In genomic region chr4:150112867-150113266, GRCm38 (mm10) we compare ENCODE assay signal across 9 mouse cellular contexts. TPM values are rescaled to one million over a fixed set of nuclear protein-coding genes. Genes with fewer than 3 reads are reported as not detected.
A peak's percentile ranks its signal among the peaks of the same experiment; 100 is the strongest.
DNase-seq lines count a peak whose midpoint lies in the region; ATAC-seq and TF ChIP-seq lines count a peak whose summit lies in the region.
"Had no signal": no experiment of that assay in that cellular context is flagged by ENCODE, and none has a peak within 500 bp of the region (broad histone marks: within the 10 kb centered on the region; RNA-seq: fewer than 3 reads in every experiment).

No protein-coding gene starts in this region.

- no peak overlapping the region for H3K9ac ChIP-seq in heart, embryonic 12.5 days
- H3K9ac ChIP-seq in forebrain, embryonic 15.5 days (replicated peaks), result no peak overlapping the region
- H3K9ac ChIP-seq in limb, embryonic 14.5 days (ENCODE audit: low read depth, low read length, severe bottlenecking), result no peak overlapping the region
- no peak overlapping the region for H3K9ac ChIP-seq in midbrain, embryonic 15.5 days

- no peak overlapping the region for H3K4me3 ChIP-seq in heart, embryonic 12.5 days
- H3K4me3 ChIP-seq in forebrain, embryonic 15.5 days, result no peak overlapping the region
- no peak overlapping the region for H3K4me3 ChIP-seq in limb, embryonic 14.5 days (replicated peaks; ENCODE audit: low read length)
- no peak overlapping the region for H3K4me3 ChIP-seq in midbrain, embryonic 15.5 days

- DNase-seq in heart, adult 8-10 months (ENCODE audit: low spot score), result no peak
- DNase-seq in cerebellum, adult 11-12 months, result peak; percentile 65
- peak; percentile 86 for DNase-seq in kidney, adult 18-20 months
- DNase-seq in limb, embryonic 14.5 days (ENCODE audit: low spot score), result no peak
- DNase-seq in spleen, postnatal 14 days (ENCODE audit: low spot score in 2 of 2), result peak; percentile 30 to 64

- no peak for ATAC-seq in heart, embryonic 12.5 days (ENCODE audit: insufficient number of reproducible peaks, low FRiP score)
- ATAC-seq in forebrain, embryonic 15.5 days (replicated peaks), result no peak
- ATAC-seq in limb, embryonic 14.5 days (ENCODE audit: low FRiP score, low read depth), result no peak
- no peak for ATAC-seq in midbrain, embryonic 15.5 days (replicated peaks)

- H3K4me2 ChIP-seq in heart, embryonic 12.5 days, result peak overlapping the region; percentile 41
- peak overlapping the region; percentile 16; the same call in 1 of the 2 replicates for H3K4me2 ChIP-seq in forebrain, embryonic 15.5 days (replicated peaks)
- 0 out of 2 replicates have a peak overlapping the region, but pooled peaks have one; percentile 29 for H3K4me2 ChIP-seq in limb, embryonic 14.5 days (replicated peaks; ENCODE audit: low read depth, low read length, severe bottlenecking)
- peak overlapping the region; percentile 33 for H3K4me2 ChIP-seq in midbrain, embryonic 15.5 days

- H3K9me3 ChIP-seq in heart, embryonic 12.5 days (replicated peaks), result no peaks in the 10 kb centered on the region
- no peaks in the 10 kb centered on the region for H3K9me3 ChIP-seq in forebrain, embryonic 15.5 days
- H3K9me3 ChIP-seq in limb, embryonic 14.5 days (ENCODE audit: control insufficient read depth, low read length), result no peaks in the 10 kb centered on the region
- no peaks in the 10 kb centered on the region for H3K9me3 ChIP-seq in midbrain, embryonic 15.5 days

- WGBS in heart, embryonic 12.5 days, result 8% methylated on average over 15 of the region's 15 CpGs
- 7% methylated on average over 15 of the region's 15 CpGs for WGBS in forebrain, embryonic 15.5 days
- 15% methylated on average over 15 of the region's 15 CpGs for WGBS in limb, embryonic 14.5 days
- WGBS in midbrain, embryonic 15.5 days, result 4% methylated on average over 15 of the region's 15 CpGs

- peaks cover 8% of the 10 kb centered on the region for H3K4me1 ChIP-seq in heart, embryonic 12.5 days (replicated peaks)
- no peaks in the 10 kb centered on the region for H3K4me1 ChIP-seq in forebrain, embryonic 15.5 days
- no peaks in the 10 kb centered on the region for H3K4me1 ChIP-seq in limb, embryonic 14.5 days (ENCODE audit: control insufficient read depth, insufficient read depth, low read length)
- H3K4me1 ChIP-seq in midbrain, embryonic 15.5 days, result no peaks in the 10 kb centered on the region

- H3K27me3 ChIP-seq in heart, embryonic 12.5 days (replicated peaks), result no peaks in the 10 kb centered on the region
- no peaks in the 10 kb centered on the region for H3K27me3 ChIP-seq in forebrain, embryonic 15.5 days
- no peaks in the 10 kb centered on the region for H3K27me3 ChIP-seq in limb, embryonic 14.5 days (ENCODE audit: control insufficient read depth, insufficient read depth, low read length)
- H3K27me3 ChIP-seq in midbrain, embryonic 15.5 days (replicated peaks), result no peaks in the 10 kb centered on the region

- TF ChIP-seq POLR2A in limb, embryonic 14.5 days (IDR thresholded peaks at IDR 0.05; ENCODE audit: borderline replicate concordance, extremely low read depth, insufficient read depth, insufficient read length), result no peak

- H3K27ac ChIP-seq in heart, embryonic 12.5 days (ENCODE audit: poor library complexity, severe bottlenecking), result no peak overlapping the region
- no peak overlapping the region for H3K27ac ChIP-seq in forebrain, embryonic 15.5 days (replicated peaks)
- no peak overlapping the region for H3K27ac ChIP-seq in limb, embryonic 14.5 days (replicated peaks; ENCODE audit: low read depth, low read length)
- H3K27ac ChIP-seq in midbrain, embryonic 15.5 days, result no peak overlapping the region

- no peaks in the 10 kb centered on the region for H3K36me3 ChIP-seq in heart, embryonic 12.5 days
- no peaks in the 10 kb centered on the region for H3K36me3 ChIP-seq in forebrain, embryonic 15.5 days
- no peaks in the 10 kb centered on the region for H3K36me3 ChIP-seq in limb, embryonic 14.5 days (ENCODE audit: control insufficient read depth, insufficient read depth, low read length)
- H3K36me3 ChIP-seq in midbrain, embryonic 15.5 days (replicated peaks), result no peaks in the 10 kb centered on the region

RNA-seq across cellular contexts. Expression of gene Slc2a5, which starts 6.2 kb away (rescaled TPM):
- 1.2 and 1.7 TPM in 2 replicates for polyA plus RNA-seq in heart, embryonic 12.5 days (2016; fragmentation: Nextera tagmentation; extraction: Ambion mirVana)
- total RNA-seq in heart, adult 8-10 months (2022), result under 1 TPM in 1 of 4 experiments, not detected in 3; 0.55 TPM
- polyA plus RNA-seq in forebrain, embryonic 15.5 days (2015; fragmentation: Nextera tagmentation; extraction: Ambion mirVana), result 1.9 and 2.4 TPM in 2 replicates
- 2.2 and 3.5 TPM in 2 replicates for polyA plus RNA-seq in limb, embryonic 14.5 days (2012; rRNA removed)
- 1.5 and 2.6 TPM in 2 replicates for polyA plus RNA-seq in limb, embryonic 14.5 days (2014; fragmentation: Nextera tagmentation; extraction: Ambion mirVana)
- 1.6 and 2.9 TPM in 2 replicates for polyA plus RNA-seq in midbrain, embryonic 15.5 days (2015; fragmentation: Nextera tagmentation; extraction: Ambion mirVana)

RNA-seq across cellular contexts. Expression of gene Gpr157, which starts 25.7 kb away (rescaled TPM):
- polyA plus RNA-seq in heart, embryonic 12.5 days (2016; fragmentation: Nextera tagmentation; extraction: Ambion mirVana), result 2.1 and 2.2 TPM in 2 replicates
- total RNA-seq in heart, adult 8-10 months (2022), result 10 to 100 TPM; 28.8 to 42.7 (median 39.0) TPM
- polyA plus RNA-seq in forebrain, embryonic 15.5 days (2015; fragmentation: Nextera tagmentation; extraction: Ambion mirVana), result 0.20 and 0.23 TPM in 2 replicates
- 3.8 and 4.5 TPM in 2 replicates for polyA plus RNA-seq in limb, embryonic 14.5 days (2012; rRNA removed)
- polyA plus RNA-seq in limb, embryonic 14.5 days (2014; fragmentation: Nextera tagmentation; extraction: Ambion mirVana), result 0.48 and 0.52 TPM in 2 replicates
- polyA plus RNA-seq in midbrain, embryonic 15.5 days (2015; fragmentation: Nextera tagmentation; extraction: Ambion mirVana), result 0.32 and 0.55 TPM in 2 replicates

RNA-seq across cellular contexts. Expression of gene Slc2a7, which starts 35.9 kb away (rescaled TPM):
- not detected in 2 replicates for polyA plus RNA-seq in heart, embryonic 12.5 days (2016; fragmentation: Nextera tagmentation; extraction: Ambion mirVana)
- total RNA-seq in heart, adult 8-10 months (2022), result not detected
- not detected in 2 replicates for polyA plus RNA-seq in forebrain, embryonic 15.5 days (2015; fragmentation: Nextera tagmentation; extraction: Ambion mirVana)
- polyA plus RNA-seq in limb, embryonic 14.5 days (2012; rRNA removed), result not detected in 2 replicates
- polyA plus RNA-seq in limb, embryonic 14.5 days (2014; fragmentation: Nextera tagmentation; extraction: Ambion mirVana), result not detected in 2 replicates
- not detected in 2 replicates for polyA plus RNA-seq in midbrain, embryonic 15.5 days (2015; fragmentation: Nextera tagmentation; extraction: Ambion mirVana)
- polyA plus RNA-seq: stomach, embryonic 14.5 days had no signal

Comparison
In these comparisons a context has a peak if more than half of its experiments do, and no peak if none do; other contexts are left out.
1. DNase-seq: peak in cerebellum, adult 11-12 months (single experiment), kidney, adult 18-20 months (single experiment) and spleen, postnatal 14 days (2 of 2); none in heart, adult 8-10 months (single experiment) and limb, embryonic 14.5 days (single experiment).
2. Peak in every context shown above with its lines, with median percentiles within 50 percentile points of each other: H3K4me2 ChIP-seq.